Mouse (Mus musculus): ENCODE results near the gene Adam17.
A peak's percentile ranks its signal among the peaks of the same experiment; 100 is the strongest.
"Not testable (repeated sequence)": the region's sequence is repeated elsewhere in the genome, so short reads cannot be mapped to it uniquely, and the experiment has no call there.

Adam17 gene

DNA sequence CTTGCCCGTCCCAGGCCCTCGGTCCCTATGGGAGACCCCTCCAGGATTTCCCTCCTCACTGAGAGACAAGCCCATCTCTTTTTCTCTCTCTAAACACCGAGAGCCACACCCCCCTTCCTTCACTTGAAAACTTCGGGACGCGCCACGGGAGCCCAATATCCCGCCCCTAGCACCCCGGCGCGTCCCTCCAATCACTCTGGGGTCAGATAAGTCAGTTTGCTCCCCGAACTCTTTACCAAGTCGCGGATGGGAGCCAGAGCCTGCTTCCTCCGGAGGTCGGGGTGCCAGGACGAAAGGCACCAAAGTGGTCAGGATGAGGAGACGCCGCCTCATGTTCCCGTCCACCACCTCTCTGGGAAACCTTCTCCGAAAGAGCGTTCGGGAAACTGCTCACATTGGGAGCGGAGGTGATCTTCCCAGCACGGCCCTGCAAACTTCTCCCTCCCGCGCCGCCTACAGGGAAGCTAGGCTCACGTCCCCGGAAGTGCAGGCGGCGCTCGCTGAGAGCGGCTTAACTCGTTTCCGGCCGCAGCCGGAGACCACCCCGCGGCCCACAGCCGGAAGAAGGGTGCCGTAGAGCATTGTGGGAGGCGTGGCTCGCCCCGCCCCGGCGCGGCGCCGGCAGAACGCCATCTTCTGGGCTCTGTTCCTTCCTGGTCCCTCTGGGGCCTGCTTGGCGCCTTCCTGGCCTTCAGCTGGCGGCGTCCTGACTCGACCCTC, at the start of gene Adam17:
Gene Adam17, minus strand, starts transcription at position 533 of the 720 bp plus-strand sequence.
- DNase-seq (ENCODE audit: low spot score): peak; percentile 98

DNA sequence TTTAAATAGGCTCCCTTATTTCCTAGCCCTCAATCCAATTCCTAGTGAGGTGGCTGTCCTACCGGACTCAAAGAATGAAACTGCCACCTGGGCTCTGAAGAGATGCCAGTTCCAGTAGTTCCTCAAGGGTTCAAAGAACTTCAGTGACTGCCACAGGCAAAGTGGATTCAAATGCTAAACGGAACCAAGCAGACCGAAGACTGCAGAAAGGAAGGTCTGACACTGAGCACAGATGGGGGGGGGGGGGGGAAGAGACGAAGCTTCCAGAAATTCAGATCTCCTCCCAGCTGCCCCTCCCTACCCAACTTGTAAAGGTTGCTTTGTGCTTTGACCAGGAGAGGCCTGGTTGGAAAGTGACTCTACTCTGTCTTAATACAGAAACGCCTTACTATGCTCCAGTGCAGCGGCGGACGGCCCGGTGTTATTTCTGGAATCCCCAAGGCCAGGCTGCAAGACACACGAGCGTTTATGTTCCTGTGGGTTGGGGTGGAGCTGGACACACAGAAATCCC, 45.2 kb upstream of the Adam17 start:
- DNase-seq (ENCODE audit: low spot score): peak; percentile 31

DNA sequence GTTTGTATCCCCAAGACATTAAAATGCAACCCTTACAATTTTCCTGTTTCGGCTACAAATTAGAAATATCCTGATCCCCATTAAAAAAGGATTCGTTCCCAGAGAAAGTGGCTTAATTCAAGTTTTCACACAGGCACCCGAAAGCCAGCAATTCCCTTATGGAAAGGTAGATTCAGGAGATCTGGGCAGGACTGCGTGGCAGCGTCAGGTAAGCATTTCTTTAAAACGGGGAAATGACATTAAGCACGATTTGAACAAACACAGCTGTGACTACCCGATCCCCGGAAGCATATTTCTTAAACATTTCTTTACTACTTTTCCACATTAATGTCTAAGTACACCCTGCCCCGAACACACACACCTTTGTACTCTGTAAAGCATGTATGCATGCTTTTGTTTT, 44.7 kb upstream of the Adam17 start:
- DNase-seq (ENCODE audit: low spot score): peak; percentile 16

DNA sequence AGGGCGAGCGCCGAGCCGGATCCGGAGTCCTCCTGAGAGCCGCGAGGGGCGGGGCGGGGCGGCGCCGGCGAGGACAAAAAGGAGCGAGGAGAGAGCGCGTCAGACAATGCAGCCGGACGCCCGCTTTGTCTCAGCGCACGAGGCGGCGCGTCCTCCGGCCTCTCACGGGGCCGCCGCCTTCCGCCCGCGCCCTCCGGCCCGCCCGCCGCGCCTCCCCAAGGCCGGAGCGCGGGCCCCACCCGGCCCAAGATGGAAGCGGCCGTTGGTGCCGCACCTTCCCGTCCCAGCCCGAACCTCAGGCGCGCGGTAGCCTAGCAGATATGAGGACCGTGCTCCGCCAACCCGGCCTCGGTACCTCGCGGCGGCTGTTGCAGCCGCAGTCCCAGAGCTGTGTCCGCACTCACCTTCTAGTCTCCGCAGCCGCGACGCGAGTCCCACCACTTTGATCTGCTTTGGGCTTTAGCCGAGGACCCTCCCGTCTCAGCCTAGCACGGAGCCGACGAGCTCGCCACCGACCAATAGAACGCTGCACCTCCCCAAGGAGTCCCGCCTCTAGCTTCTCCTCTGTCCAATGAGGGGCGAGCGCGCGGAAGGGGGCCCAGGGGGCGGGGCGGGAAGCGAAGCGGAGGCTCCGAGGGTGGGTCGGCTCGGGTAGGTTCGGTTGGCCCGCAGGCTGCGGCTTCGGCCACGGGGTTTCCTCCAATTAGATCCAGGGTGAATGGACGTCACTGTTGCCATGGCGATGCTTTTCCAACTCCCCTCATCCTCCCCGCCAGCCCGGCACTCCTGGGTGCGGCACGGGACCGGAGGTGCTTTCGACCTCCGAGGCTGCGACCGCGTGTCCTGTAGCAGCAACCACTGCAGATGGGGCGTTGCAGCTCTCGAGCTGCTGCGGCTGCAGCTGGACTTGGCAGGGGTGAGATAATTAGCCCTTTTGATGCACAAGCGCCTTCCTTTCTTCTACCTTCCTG, 44.0 kb upstream of the Adam17 start, which contains the start of gene Ywhaq:
Gene Ywhaq, minus strand, starts transcription at position 538 of the 971 bp plus-strand sequence.
- DNase-seq (ENCODE audit: low spot score): peak; percentile 99

DNA sequence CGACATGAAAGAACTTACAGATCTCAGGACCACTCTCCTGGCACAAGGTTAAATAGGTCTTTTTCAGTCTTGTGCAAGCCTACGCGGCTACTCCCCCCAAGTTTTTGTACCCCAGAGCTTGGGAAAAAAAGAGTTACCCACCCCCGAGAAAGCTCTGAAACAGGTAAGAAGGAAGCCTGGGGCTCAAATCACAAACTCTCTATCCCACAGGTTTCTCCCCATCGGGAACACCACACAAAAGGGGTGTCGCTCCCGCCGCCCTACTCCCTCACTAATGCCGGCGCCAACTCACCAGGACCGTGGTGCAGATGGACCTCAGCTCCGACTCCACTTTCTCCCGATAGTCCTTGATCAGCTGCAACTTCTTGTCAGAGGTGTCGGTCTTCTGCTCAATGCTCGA, 43.1 kb upstream of the Adam17 start:
- DNase-seq (ENCODE audit: low spot score): peak; percentile 15

DNA sequence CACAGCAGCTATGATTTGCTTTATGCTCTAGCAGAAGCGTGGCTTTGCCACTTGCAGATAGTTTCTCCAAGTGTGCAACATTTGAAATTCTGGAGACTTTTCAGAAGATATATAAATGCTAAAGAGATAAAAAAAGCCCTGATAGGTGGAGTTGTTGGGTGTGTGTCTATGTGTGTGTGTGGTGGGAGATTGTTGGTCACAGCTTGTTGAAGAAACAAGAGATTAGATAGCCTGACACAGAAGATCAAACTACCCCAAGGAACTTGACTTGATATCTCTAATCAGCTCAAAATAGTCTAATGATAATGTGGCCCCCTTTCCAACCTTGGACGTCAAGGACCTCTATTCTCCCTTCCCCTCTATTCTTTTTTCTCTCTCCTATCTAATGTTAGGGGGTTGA, 37.2 kb upstream of the Adam17 start:
- DNase-seq (ENCODE audit: low spot score): no peak

DNA sequence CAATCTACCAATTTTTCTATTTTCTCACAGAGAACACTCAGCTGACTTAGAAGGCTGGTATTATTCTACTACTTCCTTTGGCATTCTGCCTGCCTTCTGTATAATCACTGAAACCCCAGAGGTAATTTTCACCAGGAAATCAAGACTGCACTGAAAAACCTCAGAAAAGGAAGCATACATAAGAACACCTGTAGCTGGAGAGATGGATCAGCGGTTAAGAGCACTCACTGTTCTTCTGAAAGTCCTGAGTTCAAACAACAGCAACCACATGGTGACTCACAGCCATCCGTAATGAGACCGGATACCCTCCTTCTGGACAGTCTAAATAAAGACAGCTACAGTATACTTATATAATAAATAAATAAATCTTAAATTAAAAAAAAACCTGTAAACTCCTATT, 36.2 kb upstream of the Adam17 start:
- no peak for DNase-seq (ENCODE audit: low spot score)

DNA sequence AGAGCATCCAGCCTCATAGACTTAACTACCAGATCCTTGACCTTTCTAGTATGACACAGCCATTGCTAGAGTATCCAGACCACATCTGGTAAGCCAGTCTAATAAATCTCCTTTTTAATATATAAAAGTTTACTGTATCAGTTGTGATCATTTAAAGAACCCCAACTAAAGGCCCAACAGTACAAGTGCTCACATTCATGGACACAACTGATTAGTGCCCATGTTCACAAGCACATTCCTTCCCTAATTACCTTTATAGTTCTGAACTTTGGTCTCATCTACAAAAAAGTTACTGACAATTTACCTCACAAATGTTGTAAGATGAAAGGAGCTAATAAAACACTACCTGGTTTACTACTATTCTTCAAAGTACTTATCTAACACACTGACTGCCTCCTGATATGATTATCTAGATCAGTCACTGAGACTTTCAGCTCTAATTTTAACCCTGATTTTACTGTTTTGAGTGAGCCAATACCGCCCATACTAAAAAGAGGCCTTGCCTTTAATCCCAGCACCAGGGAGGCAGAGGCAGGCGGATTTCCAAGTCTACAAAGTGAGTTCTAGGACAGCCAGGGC, 35.4 kb upstream of the Adam17 start:
- no peak for DNase-seq (ENCODE audit: low spot score)

DNA sequence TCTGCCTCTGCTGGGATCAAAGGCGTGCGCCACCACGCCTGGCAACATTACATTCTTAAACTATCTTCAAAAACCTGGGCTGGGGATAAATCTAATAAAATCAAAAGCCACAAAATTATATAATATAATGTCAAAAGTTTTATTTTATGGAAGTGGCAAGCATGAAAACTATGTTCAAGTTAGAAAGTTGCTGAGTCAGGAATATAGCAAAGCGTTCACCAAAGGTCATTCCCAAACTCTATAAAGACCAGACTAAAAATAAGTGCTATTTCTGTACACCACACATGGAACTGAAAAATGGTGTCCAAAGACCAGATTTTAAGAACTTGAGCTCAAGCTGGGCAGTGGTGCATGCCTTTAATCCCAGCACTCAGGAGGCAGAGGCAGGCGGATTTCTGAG, 29.3 kb upstream of the Adam17 start:
- no peak for DNase-seq (ENCODE audit: low spot score)

DNA sequence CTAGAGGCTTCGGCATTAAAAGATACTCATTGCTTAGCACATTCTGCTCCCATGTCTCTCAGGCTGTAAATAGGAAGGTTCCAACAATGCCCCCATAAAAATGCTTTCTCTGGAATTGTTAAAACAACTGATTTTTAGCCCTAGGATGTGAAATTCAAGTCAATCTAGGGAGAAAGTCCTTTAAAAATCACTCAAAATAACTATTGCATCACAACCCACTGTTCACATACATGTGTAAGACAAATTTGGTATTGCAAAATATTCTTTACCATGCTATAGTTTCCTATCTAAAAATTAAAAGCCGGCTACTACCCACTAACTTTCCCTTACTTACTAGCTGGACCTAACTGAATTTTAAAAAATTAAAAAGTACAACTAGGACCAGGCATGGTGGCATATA, 12.8 kb upstream of the Adam17 start:
- no peak for DNase-seq (ENCODE audit: low spot score)

DNA sequence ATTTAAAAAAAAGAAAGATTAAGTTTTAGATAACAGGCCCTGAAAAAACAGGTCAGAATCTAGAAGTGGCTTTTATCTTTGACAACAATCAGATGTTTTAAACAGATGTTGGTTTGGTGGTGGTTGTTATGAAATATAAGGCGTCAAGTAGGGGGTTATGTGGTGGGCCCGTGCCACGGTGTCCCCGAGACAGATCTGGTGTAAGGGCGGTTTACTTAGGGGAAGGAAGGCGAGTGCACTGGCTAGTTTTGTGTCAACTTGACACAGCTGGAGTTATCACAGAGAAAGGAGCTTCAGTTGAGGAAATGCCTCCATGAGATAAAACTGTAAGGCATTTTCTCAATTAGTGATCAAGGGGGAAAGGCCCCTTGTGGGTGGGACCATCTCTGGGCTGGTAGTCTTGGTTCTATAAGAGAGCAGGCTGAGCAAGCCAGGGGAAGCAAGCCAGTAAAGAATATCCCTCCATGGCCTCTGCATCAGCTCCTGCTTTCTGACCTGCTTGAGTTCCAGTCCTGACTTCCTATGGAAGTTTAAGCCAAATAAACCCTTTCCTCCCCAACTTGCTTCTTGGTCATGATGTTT, 5.4 kb upstream of the Adam17 start:
- not testable (repeated sequence) for DNase-seq (ENCODE audit: low spot score)

DNA sequence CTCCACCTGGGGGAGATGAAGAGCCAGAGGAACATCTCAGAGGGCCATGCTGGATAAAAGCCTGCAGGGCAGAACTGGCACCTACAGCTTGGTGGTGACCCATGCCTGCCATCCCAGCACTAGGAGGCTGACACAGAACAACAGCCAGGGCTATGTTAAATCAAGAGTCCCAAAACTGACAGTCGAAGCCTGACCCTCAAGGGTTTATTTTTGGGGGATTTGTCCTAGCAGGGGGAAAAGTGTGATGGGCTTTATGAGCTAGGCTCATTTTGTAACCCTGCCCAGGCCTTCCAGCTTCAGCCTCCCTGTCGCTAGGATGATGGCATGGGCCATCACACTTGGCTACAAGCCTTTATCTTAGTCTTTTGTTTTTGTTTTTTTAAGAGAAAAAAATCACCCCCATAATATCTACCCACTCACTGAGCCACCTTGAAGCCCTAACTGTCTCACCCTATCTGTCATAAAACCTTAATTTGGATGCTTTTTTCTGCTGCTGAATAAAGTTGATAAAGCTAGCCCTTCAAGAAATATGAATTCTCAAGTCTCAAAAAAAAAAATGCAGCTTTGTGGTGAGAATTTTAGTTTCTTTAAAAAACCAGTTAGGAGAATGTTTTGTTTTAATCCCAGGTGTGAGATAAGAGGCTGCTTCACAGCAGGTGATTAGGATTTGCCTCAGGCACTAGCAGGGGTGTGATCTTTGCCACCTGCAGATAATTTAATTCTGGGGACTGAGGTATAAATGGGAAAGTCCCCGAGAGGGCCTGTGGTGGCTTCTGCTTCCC, 2.1 kb upstream of the Adam17 start:
- DNase-seq (ENCODE audit: low spot score): no peak

DNA sequence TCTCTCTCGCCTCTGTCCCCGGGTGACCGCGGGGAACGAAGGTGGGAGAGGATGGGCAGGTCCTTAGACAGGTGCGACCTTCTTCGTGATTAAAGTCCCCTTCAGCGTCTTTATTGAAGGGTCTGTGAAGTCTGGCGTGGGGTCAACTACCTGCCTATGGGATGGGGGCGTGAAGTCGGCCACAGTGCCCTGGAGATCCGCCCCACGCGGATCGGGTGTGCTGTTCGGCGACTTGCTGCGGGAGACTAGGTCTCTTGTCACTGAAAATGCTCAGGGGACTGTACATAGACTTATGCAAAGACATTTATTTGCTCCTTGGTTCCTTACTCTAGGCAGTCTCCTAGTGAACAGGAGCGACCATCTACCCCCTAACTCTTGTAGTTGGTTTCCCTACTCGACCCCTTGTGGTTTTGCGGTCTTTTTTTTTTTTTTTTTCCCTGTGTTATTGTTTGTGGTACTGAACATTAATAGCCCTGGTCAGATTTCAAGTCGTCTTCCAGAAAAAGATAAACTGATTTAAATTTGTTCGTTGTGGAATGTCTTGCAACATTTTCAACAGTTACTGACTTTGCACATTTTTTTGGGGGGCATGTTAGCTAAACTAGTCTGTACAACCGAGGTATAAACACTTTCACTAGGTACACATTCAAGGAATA, 516 bp upstream of the Adam17 start:
- no peak for DNase-seq (ENCODE audit: low spot score)

DNA sequence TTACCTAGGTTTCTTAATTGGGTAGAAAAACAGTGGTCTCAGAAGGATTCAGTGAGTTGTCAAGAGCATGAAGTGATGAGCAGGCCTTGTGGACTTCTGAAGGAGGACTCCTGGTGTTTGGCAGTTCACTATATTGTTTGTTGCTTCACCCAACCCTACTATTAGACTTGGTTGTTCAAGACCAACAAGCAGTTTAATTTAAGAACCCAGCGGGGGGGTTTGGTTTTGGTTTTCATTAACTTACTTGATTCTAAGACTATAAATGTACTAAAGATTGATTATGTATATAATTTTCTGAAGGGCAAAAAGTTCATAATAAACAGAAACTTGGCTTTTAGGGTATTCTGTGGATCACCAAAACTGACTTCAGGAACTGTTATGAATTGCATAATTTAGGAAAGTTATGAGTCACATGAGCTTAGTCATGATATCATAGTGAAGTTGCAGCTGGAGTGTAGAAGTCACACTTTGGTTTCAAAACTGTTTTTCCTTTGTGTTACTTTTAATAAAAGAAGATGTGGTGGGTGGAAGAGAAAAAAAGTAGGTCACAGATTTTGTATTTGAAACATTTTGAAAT, 3.3 kb downstream of the Adam17 start:
- DNase-seq (ENCODE audit: low spot score): no peak

DNA sequence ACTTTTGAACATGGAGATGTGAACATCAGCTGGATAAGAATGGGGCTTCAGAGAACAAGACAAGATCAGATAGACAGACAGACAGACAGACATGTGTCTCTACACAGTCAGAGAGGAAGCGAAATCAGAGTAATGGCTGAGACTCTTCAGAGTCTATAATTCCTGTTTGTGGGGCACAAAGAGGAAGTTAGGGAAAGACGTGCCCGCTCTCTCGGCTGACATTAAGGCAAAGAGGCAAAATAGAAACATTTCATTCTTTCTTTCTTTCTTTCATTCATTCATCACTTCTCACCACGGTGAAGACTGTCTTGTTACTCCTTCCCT, 4.4 kb downstream of the Adam17 start:
- DNase-seq (ENCODE audit: low spot score): no peak

DNA sequence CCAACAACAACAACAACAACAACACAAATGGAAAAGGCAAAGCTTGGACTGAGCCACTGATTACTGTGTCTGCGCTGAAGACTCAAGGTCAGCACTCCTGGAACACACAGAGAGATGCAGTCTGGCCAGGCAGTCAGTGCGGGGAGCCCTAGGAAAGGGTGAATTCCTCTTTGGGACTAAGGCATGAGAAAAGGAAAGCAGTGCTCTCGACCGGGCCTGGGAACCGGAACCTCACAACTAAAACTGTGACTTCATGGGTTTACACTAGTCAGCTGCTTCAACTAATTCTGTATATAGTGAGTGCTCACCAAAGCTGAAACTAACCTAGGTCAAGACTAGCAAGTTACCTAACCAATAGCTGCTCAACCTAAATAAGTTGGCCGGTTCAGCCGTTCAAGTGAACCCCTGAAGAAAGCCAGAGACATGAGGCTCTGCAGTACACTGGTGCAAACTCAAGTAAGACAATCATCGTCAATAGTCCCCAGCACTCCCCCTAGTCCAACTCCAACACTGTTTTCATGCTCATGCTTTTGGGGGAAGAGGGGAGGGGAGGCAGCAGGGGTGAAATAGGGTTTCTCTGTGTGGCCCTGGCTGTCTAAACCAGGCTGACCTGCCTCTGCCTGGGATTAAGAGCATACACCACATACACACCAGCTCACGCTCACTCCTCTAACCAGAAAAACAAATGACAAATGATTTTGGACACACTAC, 4.9 kb downstream of the Adam17 start:
- DNase-seq (ENCODE audit: low spot score): no peak

DNA sequence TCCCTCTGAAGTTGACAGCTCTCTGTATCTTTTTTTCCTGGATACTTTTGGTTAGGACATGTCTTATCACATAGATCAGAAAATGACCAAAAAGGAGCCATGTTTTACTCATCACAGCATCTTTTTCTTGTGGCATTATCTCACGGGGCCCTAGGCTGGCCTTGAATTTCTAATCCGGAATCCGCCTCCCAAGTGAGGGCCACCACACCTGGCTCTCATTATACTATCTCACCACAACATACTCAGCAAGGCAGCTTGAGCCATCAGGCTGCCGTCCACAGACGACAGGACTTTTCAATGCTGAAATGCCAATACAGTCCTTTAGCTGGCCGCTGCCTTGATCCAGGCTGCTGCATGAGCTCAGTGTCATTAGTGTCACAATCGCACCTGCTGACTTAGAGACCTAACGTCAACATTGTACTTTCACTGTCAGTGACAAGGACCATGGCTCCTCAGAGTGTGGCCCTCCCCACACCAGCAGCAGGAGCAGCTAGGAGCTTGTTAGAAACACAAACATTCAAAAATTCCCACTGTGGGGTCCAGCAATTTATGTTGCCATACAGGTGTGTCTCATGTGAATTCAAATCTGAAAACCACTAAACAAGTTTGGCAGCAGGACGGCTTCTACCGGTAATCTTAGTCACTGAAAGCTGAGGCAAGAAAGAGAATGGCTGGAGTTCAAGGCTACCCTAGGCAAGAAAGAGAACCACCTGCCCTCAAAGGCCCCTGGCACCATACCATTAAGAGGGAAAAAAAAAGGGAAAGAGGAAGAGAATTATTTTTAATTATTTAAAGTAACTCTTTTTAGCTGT, 8.6 kb downstream of the Adam17 start:
- DNase-seq (ENCODE audit: low spot score): no peak

DNA sequence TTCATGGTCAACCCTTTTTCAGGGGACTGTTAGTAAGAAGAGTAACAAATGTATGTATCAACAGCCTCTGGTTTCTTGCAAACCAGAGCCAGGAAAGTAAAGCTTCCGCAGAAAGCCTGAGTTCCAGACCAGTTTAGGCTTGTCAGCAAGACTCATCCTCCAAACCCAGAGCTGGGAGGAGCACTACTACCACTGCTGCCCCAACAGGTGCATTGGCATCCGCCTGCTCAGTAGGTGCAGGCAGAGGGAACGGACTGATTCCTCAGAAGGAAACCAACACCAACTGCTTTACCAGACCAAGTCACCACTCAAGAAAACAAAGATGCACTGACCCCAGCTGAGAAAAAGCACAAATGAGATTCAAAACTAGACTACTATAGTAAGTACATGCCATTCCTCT, 10.2 kb downstream of the Adam17 start:
- DNase-seq (ENCODE audit: low spot score): no peak

DNA sequence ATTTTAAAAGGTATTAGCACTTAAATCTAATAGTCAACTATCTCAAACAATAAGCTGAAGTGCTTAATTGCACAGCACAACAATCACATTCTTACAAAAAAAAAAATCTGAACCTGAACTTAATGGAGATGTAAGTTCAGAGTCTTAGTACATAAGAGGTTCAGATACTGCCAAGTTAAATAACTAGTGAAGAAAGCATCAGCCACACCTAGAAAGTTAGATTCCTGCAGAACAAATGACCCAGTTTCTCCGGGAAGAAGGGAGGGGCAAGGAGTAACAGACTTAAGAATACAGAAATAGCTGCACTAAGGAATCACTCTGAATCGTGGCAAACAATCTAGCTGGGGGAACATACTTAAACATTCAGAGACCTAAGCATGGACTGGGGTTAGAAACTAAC, 10.7 kb downstream of the Adam17 start:
- DNase-seq (ENCODE audit: low spot score): no peak
